Mouse (Mus musculus) thymus, adult 2 months (tissue): ENCODE results near the gene Ccdc189.

ENCODE experiments used
- CTCF ChIP-seq: fragments of 200-500 bp; IDR thresholded peaks from 2 replicates; pipeline ENCODE4 v1.5.1; 2012; ENCODE audit warnings: mild to moderate bottlenecking, control low read depth, low read length, moderate library complexity, borderline replicate concordance; ENCODE audit not compliant: control insufficient read depth, poor library complexity, insufficient read depth; ENCODE audit errors: extremely low read depth
- POLR2A ChIP-seq: fragments of 200-500 bp; IDR thresholded peaks from 2 replicates; pipeline ENCODE4 v1.6.1; 2012; ENCODE audit warnings: mild to moderate bottlenecking, low read length, control low read depth, moderate library complexity; ENCODE audit not compliant: control insufficient read depth, poor library complexity, insufficient read depth; ENCODE audit errors: extremely low read depth

- no peak for TF ChIP-seq CTCF
- TF ChIP-seq POLR2A = peak; percentile 60
Measured at GRCm38 (mm10) chr7:127572895-127573471, 15.4 kb downstream of the Ccdc189 start, which contains the start of gene Phkg2.
